Mouse (Mus musculus) intestine, embryonic 16.5 days (tissue): ENCODE data around the gene Gm10142. TPM values are rescaled to one million over a fixed set of nuclear protein-coding genes. Genes with fewer than 3 reads are reported as not detected.
"Not testable (repeated sequence)": the region's sequence is repeated elsewhere in the genome, so short reads cannot be mapped to it uniquely, and the experiment has no call there.

Experiments used
- ATAC-seq: fragments of 200-750 bp; cut with Nextera tagmentation; 2 replicates; pipeline ENCODE4 v1.8.0; 2017; ENCODE audit warnings: moderate TSS enrichment, moderate library complexity
- H3K27ac ChIP-seq: fragments of 300-500 bp; sonication (generic); 2 replicates; pipeline ENCODE4 v1.5.1; 2014; ENCODE audit warnings: mild to moderate bottlenecking, low read length
- H3K27me3 ChIP-seq: fragments of 300-500 bp; sonication (generic); replicated peaks from 2 replicates; pipeline ENCODE4 v1.6.1; 2014; ENCODE audit warnings: low read length, control low read depth, mixed read lengths; ENCODE audit not compliant: control insufficient read depth, insufficient read depth
- H3K36me3 ChIP-seq: fragments of 300-500 bp; sonication (generic); 2 replicates; pipeline ENCODE4 v1.6.1; 2014; ENCODE audit warnings: low read length, control low read depth; ENCODE audit not compliant: control insufficient read depth, insufficient read depth
- H3K4me1 ChIP-seq: fragments of 300-500 bp; sonication (generic); 2 replicates; pipeline ENCODE4 v1.6.1; 2014; ENCODE audit warnings: low read length, control low read depth, mixed read lengths; ENCODE audit not compliant: control insufficient read depth, insufficient read depth
- H3K4me2 ChIP-seq: fragments of 300-500 bp; sonication (generic); 2 replicates; pipeline ENCODE4 v1.6.1; 2014; ENCODE audit warnings: low read depth, low read length, control low read depth
- H3K4me3 ChIP-seq: fragments of 300-500 bp; sonication (generic); 2 replicates; pipeline ENCODE4 v1.5.1; 2014; ENCODE audit warnings: mild to moderate bottlenecking, low read length
- H3K9ac ChIP-seq: fragments of 300-500 bp; sonication (generic); 2 replicates; pipeline ENCODE4 v1.6.1; 2014; ENCODE audit warnings: low read depth, low read length
- H3K9me3 ChIP-seq: fragments of 300-500 bp; sonication (generic); 2 replicates; pipeline ENCODE4 v1.6.1; 2016; ENCODE audit warnings: low read length, control low read depth; ENCODE audit not compliant: control insufficient read depth
- WGBS: fragments of 180-500 bp; shearing (Covaris S2); extraction: QIAGEN DNeasy Blood & Tissue Kit; methylation state at CpG from one replicate; pipeline ENCODE4 v1.1.7; 2014; 5-methylcytosine and 5-hydroxymethylcytosine counted together
- polyA plus RNA-seq: library from polyadenylated mRNA; unstranded; fragments of >200 nt; fragmentation: Nextera tagmentation; extraction: Ambion mirVana; gene quantifications from 2 replicates; pipeline ENCODE4 v1.2.1, GENCODE M21; 2015

Gm10142 gene
- polyA plus RNA-seq, 1 experiment from 2014 or later: not detected

GRCm38 (mm10) chr10:77753448-77753847 is 37.8 kb downstream of the Gm10142 start:
- no peak overlapping the region for H3K4me3 ChIP-seq
- H3K27ac ChIP-seq: no peak overlapping the region
- no peak overlapping the region for H3K4me2 ChIP-seq
- no peak overlapping the region for H3K9ac ChIP-seq
- no peaks in the 10 kb centered on the region for H3K4me1 ChIP-seq
- no peaks in the 10 kb centered on the region for H3K9me3 ChIP-seq
- no peak for ATAC-seq
- no peaks in the 10 kb centered on the region for H3K36me3 ChIP-seq
- no peaks in the 10 kb centered on the region for H3K27me3 ChIP-seq

GRCm38 (mm10) chr10:77759582-77759981 is 44.0 kb downstream of the Gm10142 start, which contains the start of gene Gm3233:
Gene Gm3233, minus strand, starts transcription at chr10:77759682.
- H3K9ac ChIP-seq, ATAC-seq, H3K4me3 ChIP-seq, H3K36me3 ChIP-seq, H3K4me1 ChIP-seq, H3K27ac ChIP-seq, H3K4me2 ChIP-seq, H3K9me3 ChIP-seq, H3K27me3 ChIP-seq: not testable (repeated sequence)
- WGBS: no CpG with 5 or more reads among the region's 1 CpGs

Other genes starting within 250 kb of the Gm10142 start
- gene Fam207a, start 200.0 kb upstream of the Gm10142 start, polyA plus RNA-seq: 39.0 and 43.8 TPM in 2 replicates
- 3.8 and 3.9 TPM in 2 replicates for gene Itgb2, start 185.6 kb upstream of the Gm10142 start, polyA plus RNA-seq
- 177 and 181 TPM in 2 replicates for gene Pttg1ip, start 134.1 kb upstream of the Gm10142 start, polyA plus RNA-seq
- 330 and 356 TPM in 2 replicates for gene Sumo3, start 109.7 kb upstream of the Gm10142 start, polyA plus RNA-seq
- 1.9 TPM in 1 of 2 replicates, not detected in the other for gene Gm49325, start 109.6 kb upstream of the Gm10142 start, polyA plus RNA-seq
- gene Ube2g2, start 93.5 kb upstream of the Gm10142 start, polyA plus RNA-seq: 61.5 and 68.6 TPM in 2 replicates
- gene Tspear, start 29.2 kb upstream of the Gm10142 start, polyA plus RNA-seq: 0.48 and 0.51 TPM in 2 replicates
- not detected in 2 replicates for gene Gm19402, start 25.1 kb upstream of the Gm10142 start, polyA plus RNA-seq
- gene Gm9508, start 18.6 kb upstream of the Gm10142 start, polyA plus RNA-seq: not detected in 2 replicates
- gene Gm10272, start 9.2 kb upstream of the Gm10142 start, polyA plus RNA-seq: not detected in 2 replicates
- not detected in 2 replicates for gene Gm10024, start 4.3 kb upstream of the Gm10142 start, polyA plus RNA-seq
- not detected in 2 replicates for gene Krtap12-1, start 4.8 kb downstream of the Gm10142 start, polyA plus RNA-seq
- not detected in 2 replicates for gene Gm10100, start 10.7 kb downstream of the Gm10142 start, polyA plus RNA-seq
- not detected in 2 replicates for gene Gm18596, start 26.8 kb downstream of the Gm10142 start, polyA plus RNA-seq
- not detected in 2 replicates for gene Gm9736, start 35.5 kb downstream of the Gm10142 start, polyA plus RNA-seq
- gene Gm3233, start 43.9 kb downstream of the Gm10142 start, polyA plus RNA-seq: not detected in 2 replicates
- gene Gm3238, start 55.5 kb downstream of the Gm10142 start, polyA plus RNA-seq: not detected in 2 replicates
- not detected in 2 replicates for gene Gm7138, start 61.1 kb downstream of the Gm10142 start, polyA plus RNA-seq
- not detected in 2 replicates for gene Gm3250, start 66.7 kb downstream of the Gm10142 start, polyA plus RNA-seq
- gene Gm7137, start 72.4 kb downstream of the Gm10142 start, polyA plus RNA-seq: not detected in 2 replicates
- not detected in 2 replicates for gene Gm9639, start 79.3 kb downstream of the Gm10142 start, polyA plus RNA-seq
- not detected in 2 replicates for gene Gm19668, start 83.3 kb downstream of the Gm10142 start, polyA plus RNA-seq
- gene Gm9507, start 96.0 kb downstream of the Gm10142 start, polyA plus RNA-seq: not detected in 2 replicates
- gene Gm2696, start 98.9 kb downstream of the Gm10142 start, polyA plus RNA-seq: not detected in 2 replicates
- not detected in 2 replicates for gene Krtap10-4, start 111.3 kb downstream of the Gm10142 start, polyA plus RNA-seq
- gene Krtap10-10, start 120.1 kb downstream of the Gm10142 start, polyA plus RNA-seq: not detected in 2 replicates
- gene Gm36176, start 131.0 kb downstream of the Gm10142 start, polyA plus RNA-seq: not detected in 2 replicates
- gene Gm10318, start 137.1 kb downstream of the Gm10142 start, polyA plus RNA-seq: not detected in 2 replicates
- gene Gm3285, start 146.2 kb downstream of the Gm10142 start, polyA plus RNA-seq: not detected in 2 replicates
- gene Lrrc3, start 186.7 kb downstream of the Gm10142 start, polyA plus RNA-seq: 3.3 TPM in 2 replicates